ENCODE assay signal across 25 mouse cellular contexts in genomic region chr6:17977165-17977564, GRCm38 (mm10). TPM values are rescaled to one million over a fixed set of nuclear protein-coding genes. Genes with fewer than 3 reads are reported as not detected.
"Had no signal": no experiment of that assay in that cellular context is flagged by ENCODE, and none has a peak within 500 bp of the region (broad histone marks: within the 10 kb centered on the region; RNA-seq: fewer than 3 reads in every experiment).

No protein-coding gene starts in this region.

- H3K4me3 ChIP-seq: gastrocnemius, adult 2 months; heart, adult 2 months; heart, embryonic 13.5 days; heart, embryonic 15.5 days; hindbrain, embryonic 13.5 days; hindbrain, embryonic 15.5 days; layer of hippocampus, adult 2 months; left cerebral cortex, adult 2 months; limb, embryonic 10.5 days; limb, embryonic 12.5 days; liver, embryonic 13.5 days had no signal

- H3K27ac ChIP-seq: gastrocnemius, adult 2 months; heart, adult 2 months; heart, embryonic 13.5 days; heart, embryonic 15.5 days; hindbrain, embryonic 13.5 days; hindbrain, embryonic 15.5 days; hindbrain, postnatal 0 days; layer of hippocampus, adult 2 months; left cerebral cortex, adult 2 months; limb, embryonic 10.5 days; limb, embryonic 12.5 days; liver, embryonic 13.5 days had no signal

- H3K4me2 ChIP-seq: heart, embryonic 11.5 days; heart, embryonic 13.5 days; heart, embryonic 15.5 days; hindbrain, embryonic 13.5 days; hindbrain, embryonic 15.5 days; limb, embryonic 12.5 days; liver, embryonic 11.5 days; liver, embryonic 13.5 days had no signal

- DNase-seq: gastrocnemius, adult 2 months; gastrocnemius, postnatal 10 days; gastrocnemius, postnatal 25 days; heart, adult 2 months; heart, postnatal 14 days; heart, postnatal 36 days; kidney, adult 18-20 months; kidney, adult 8-10 months; kidney, postnatal 10 days; kidney, postnatal 25 days; kidney, postnatal 4 days; liver; liver, embryonic 13.5 days had no signal

- ATAC-seq: hindbrain, postnatal 0 days; intestine, embryonic 16.5 days had no signal

- H3K9me3 ChIP-seq: heart, embryonic 13.5 days; heart, embryonic 15.5 days; hindbrain, embryonic 13.5 days; hindbrain, embryonic 15.5 days; limb, embryonic 10.5 days; limb, embryonic 12.5 days; liver, embryonic 13.5 days had no signal

- H3K36me3 ChIP-seq: heart, embryonic 13.5 days; heart, embryonic 15.5 days; hindbrain, embryonic 13.5 days; hindbrain, embryonic 15.5 days; limb, embryonic 10.5 days; limb, embryonic 12.5 days; liver, embryonic 13.5 days had no signal

- H3K27me3 ChIP-seq: heart, embryonic 13.5 days; heart, embryonic 15.5 days; hindbrain, embryonic 13.5 days; hindbrain, embryonic 15.5 days; limb, embryonic 12.5 days; liver, embryonic 13.5 days had no signal

- H3K4me1 ChIP-seq: heart, embryonic 13.5 days; heart, embryonic 15.5 days; hindbrain, embryonic 13.5 days; hindbrain, embryonic 15.5 days; limb, embryonic 10.5 days; limb, embryonic 12.5 days; liver, embryonic 13.5 days had no signal

- H3K9ac ChIP-seq: heart, embryonic 13.5 days; heart, embryonic 15.5 days; hindbrain, embryonic 13.5 days; hindbrain, embryonic 15.5 days; limb, embryonic 12.5 days; liver, embryonic 13.5 days had no signal

RNA-seq across cellular contexts. Expression of gene Wnt2, which starts 53.2 kb away (rescaled TPM):
- polyA plus RNA-seq: hindbrain, embryonic 15.5 days had no signal
